Mouse (Mus musculus): ENCODE measurements around the gene Olfr1002.
"Not testable (repeated sequence)": the region's sequence is repeated elsewhere in the genome, so short reads cannot be mapped to it uniquely, and the experiment has no call there.

Olfr1002 gene

GRCm38 (mm10) chr2:85650604-85651003 lies at the start of gene Olfr1002:
Gene Olfr1002, minus strand, starts transcription at chr2:85650704.
- no peak for DNase-seq (ENCODE audit: low spot score in 2 of 2)

- no peak for DNase-seq (ENCODE audit: low spot score in 2 of 2)
Measured at GRCm38 (mm10) chr2:85689131-85689530, 38.6 kb upstream of the Olfr1002 start, which contains the start of gene Olfr1008. Gene Olfr1008, plus strand, starts transcription at chr2:85689431.

- no peak for DNase-seq (ENCODE audit: low spot score in 2 of 2)
Measured at GRCm38 (mm10) chr2:85678667-85679066, 28.2 kb upstream of the Olfr1002 start, which contains the start of gene Olfr1006. Gene Olfr1006, minus strand, starts transcription at chr2:85678767.

GRCm38 (mm10) chr2:85664355-85664754 lies 13.9 kb upstream of the Olfr1002 start, which contains the start of gene Olfr154:
Gene Olfr154, minus strand, starts transcription at chr2:85664455.
- DNase-seq (ENCODE audit: low spot score in 2 of 2): not testable (repeated sequence)

GRCm38 (mm10) chr2:85611803-85612202 lies 38.7 kb downstream of the Olfr1002 start, which contains the start of gene Olfr1000:
Gene Olfr1000, minus strand, starts transcription at chr2:85611903.
- DNase-seq (ENCODE audit: low spot score in 2 of 2): no peak

Data from spleen, postnatal 4 days (tissue).